Mouse (Mus musculus) T-helper 2 cell (primary cell): ENCODE results near the gene Atp2b1.
"Not testable (repeated sequence)": the region's sequence is repeated elsewhere in the genome, so short reads cannot be mapped to it uniquely, and the experiment has no call there.

Source experiments
- in situ Hi-C: fragments of 300-600 bp; cut with MboI, MseI; formaldehyde crosslinking; loops from one replicate; pipeline ENCODE4 v1.15.1; 2025; ENCODE audit warnings: high pct_unique_total_duplicates

Atp2b1 gene

GRCm38 (mm10) chr10:98962092-98962491 lies 47.9 kb downstream of the Atp2b1 start:
- in situ Hi-C loops = no loop called here

- in situ Hi-C loops = no loop called here
Observed at GRCm38 (mm10) chr10:98966407-98967215, 52.4 kb downstream of the Atp2b1 start.

DNA sequence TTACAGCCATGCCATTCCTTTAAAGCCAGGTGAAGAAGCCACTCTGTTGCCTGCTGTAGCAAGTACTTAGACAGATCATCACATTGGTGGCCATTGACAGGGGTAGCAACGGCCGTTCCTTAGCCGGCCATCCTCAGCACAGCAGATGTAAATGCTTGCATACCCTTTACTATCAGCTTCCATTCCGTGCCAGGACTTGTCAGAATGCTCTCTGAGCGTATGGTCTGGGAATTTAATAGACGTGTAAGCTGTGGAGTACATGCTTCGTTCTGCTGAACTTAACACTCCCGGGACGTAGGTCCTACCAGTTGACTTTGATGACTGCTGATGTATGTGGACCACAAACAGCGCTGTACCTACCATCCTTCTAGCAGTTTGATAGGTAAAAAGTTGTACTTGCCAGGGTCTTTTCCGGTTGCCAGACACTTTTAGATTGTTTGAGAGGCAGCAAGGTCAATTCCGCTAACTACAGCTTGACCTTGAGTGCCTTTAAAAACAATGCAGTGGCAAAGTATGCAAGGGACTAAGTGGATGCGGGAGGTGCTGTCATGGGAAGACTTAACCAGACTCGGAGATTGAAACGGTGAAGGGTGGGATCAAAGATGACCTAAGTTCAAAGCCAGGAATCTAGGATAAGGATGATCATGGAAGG lies 53.2 kb downstream of the Atp2b1 start:
- in situ Hi-C loops = no loop called here

DNA sequence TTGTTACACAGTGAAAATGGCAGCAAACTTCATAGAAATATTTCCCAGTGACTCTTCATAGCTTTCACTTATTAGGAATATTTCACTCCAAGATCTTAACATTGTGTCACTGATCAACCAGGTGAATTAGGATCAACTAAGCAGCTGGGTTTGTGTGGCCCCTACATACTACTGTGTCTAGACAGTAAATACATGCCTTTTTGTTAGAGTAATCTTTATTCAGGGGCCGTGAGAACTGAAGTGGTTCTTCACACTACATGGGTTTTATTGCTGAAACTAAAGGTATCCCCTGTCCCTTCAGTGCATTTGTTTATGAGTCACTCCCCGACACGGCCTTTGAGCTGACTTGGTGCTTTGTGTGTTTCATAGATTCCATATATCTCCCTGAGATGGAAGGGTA lies 56.7 kb downstream of the Atp2b1 start:
- in situ Hi-C loops = no loop called here

- in situ Hi-C loops = no loop called here
Observed at GRCm38 (mm10) chr10:98972359-98972758, 58.2 kb downstream of the Atp2b1 start.

GRCm38 (mm10) chr10:98972912-98973605 lies 58.9 kb downstream of the Atp2b1 start:
- in situ Hi-C loops = no loop called here

DNA sequence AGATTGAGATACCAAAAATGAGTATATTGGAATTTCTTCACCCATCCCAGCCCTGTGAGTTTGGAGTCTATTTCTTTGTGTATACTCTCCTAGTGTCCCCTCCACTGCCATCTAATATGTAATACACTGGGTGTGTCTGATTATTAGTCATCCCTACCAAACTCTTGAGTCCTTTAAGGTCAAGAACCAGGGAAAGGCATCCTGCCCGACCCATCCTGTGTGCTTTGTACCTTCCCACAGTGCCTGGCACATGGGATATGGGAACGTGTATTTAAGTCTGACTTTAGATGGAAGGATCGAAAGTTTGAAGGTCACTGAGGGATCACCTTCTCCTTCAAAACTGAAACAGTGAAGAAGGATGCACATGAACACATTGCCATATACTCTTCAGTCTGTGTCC lies 60.4 kb downstream of the Atp2b1 start:
- in situ Hi-C loops = no loop called here

GRCm38 (mm10) chr10:98975611-98976010 lies 61.4 kb downstream of the Atp2b1 start:
- in situ Hi-C loops = no loop called here

DNA sequence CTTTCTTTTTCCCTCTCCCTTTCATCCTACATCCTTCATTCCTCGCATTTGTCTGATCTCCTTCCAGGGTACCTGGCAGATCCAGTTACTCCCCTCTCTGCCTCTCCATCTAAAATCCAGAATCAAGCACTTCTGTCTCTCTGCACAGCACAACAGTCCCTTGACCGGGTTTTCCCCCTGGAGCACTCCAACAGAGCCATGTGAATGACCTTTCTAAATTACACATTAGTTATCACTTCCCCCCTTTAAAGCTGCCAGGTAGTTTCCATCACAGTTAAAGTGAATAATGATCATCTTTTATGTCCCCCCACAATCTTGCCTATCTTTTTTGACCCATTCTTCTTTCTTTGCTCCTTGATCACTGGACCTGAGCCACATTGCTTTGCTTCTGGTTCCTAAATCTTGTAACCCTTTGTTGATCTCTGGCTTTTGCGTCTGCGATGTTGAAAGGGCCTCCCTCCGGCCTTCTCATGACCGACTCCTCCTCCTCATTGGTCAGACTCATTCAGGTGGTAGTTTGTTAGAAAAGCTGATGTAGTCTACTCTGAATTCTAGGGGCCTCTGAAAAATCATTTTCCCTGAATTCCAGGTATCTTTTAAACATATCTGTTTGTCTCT lies 62.8 kb downstream of the Atp2b1 start:
- in situ Hi-C loops = no loop called here

GRCm38 (mm10) chr10:98978766-98979165 lies 64.6 kb downstream of the Atp2b1 start:
- in situ Hi-C loops = no loop called here

GRCm38 (mm10) chr10:98979296-98979695 lies 65.1 kb downstream of the Atp2b1 start:
- in situ Hi-C loops = no loop called here

- in situ Hi-C loops = no loop called here
Observed at GRCm38 (mm10) chr10:98979951-98980350, 65.7 kb downstream of the Atp2b1 start.

DNA sequence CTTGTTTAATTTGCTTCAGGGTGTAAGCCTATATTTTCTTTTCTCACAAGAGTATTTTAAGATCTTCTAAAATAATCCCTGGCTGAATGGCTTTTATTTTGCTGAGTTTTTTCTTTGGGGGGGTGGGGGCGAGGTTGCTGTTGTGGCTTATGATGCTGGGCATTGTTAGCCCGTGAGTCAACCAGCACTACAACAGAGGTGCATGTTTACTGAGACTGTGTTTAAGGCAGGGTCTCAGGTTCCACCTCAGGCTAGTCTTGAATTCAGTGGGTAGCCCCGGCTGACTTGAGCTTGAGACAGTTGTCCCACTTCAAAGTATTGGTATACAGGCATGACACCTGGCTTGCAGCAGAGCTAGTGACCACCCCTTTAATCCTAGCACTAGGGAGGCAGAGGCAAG lies 77.8 kb downstream of the Atp2b1 start:
- in situ Hi-C loops = no loop called here

DNA sequence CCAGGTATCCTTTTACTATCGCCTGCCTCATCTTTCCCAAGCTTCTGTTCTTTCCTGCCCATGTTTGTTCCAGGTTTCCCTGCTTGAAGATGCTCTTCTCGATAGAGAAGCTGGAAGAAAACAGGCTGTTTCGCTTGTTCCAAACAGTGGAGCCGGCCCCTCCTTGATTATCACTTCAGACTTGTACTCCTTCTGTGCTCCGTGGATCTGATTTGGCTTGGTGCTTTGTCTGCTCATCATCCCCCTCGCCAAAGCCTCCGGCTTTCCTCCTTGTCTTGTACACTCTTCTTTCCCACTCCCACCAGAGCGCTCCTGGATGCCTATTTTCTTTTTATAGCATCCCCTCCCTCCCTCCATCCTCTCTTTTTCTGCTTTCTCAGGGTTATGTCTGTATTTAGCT lies 79.0 kb downstream of the Atp2b1 start:
- in situ Hi-C loops = no loop called here

DNA sequence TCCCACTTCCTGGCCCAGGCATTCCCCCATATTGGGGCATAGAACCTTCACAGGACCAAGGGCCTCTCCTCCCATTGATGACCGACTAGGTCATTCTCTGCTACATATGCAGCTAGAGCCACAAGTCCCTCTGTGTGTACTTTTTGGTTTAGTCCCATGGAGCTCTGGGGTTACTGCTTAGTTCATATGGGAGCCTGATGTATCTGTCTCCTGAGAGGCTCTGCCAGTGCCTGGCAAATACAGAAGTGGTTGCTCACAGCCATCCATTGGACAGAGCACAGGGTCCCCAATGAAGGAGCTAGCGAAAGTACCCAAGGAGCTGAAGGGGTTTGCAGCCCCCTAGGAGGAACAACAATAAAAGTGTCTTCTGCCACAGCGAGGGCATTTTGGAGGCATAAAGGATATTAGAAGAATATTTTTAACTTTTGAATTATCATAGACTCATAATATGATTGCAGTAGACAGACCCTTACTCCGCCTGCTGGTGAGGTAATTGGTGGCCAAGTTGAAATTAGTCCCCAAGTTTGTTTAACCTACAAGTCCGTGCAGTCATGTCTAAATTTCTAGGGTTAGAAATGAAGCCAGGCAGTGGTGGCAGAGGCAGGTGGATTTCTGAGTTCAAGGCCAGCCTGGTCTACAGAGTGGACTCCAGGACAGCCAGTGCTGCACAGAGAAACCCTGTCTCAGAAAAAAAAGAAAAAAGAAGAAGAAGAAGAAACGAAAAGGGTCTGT lies 81.0 kb downstream of the Atp2b1 start:
- in situ Hi-C loops = not testable (repeated sequence)

GRCm38 (mm10) chr10:99004866-99005265 lies 90.7 kb downstream of the Atp2b1 start:
- in situ Hi-C loops = no loop called here

DNA sequence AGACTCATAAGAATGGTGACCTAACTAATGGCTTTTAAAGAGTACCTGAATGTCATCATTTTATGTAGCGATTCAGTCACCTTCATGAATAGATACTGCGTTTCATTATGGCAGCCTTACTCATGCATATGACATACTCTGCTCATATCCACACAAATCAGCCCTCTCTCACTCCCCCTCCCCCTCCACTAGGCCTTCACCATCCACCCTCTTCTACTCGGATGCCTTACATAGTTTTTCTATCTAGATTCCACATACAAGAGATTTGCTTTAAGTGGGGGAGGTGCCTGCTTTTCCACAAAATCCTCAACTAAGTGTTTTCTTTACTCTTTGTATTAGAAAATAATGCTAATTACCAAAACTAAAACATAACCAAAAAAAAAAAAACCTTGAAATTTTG lies 96.9 kb downstream of the Atp2b1 start:
- in situ Hi-C loops = no loop called here

DNA sequence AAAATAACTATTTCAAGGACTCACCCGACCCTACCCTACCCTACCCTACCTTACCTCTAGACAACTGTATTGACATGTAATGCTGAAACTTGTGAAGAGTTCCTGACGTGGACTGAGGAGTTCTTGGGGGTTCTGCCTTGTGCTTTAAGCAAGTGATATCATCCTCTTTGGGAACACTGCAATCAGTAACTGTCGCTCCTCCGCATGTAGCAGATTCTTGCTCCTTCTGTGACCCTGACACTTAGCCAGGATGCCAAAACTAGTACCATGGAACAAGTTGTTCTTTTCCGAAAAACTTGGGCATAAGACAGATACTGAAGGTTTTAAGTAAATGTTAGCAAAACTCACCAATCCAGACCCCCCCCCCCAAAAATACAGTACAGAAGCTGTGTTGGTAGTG lies 97.9 kb downstream of the Atp2b1 start:
- in situ Hi-C loops = no loop called here

- in situ Hi-C loops = no loop called here
Observed at GRCm38 (mm10) chr10:99014737-99015136, 100.5 kb downstream of the Atp2b1 start.

GRCm38 (mm10) chr10:99016996-99017395 lies 102.8 kb downstream of the Atp2b1 start:
- in situ Hi-C loops = no loop called here

DNA sequence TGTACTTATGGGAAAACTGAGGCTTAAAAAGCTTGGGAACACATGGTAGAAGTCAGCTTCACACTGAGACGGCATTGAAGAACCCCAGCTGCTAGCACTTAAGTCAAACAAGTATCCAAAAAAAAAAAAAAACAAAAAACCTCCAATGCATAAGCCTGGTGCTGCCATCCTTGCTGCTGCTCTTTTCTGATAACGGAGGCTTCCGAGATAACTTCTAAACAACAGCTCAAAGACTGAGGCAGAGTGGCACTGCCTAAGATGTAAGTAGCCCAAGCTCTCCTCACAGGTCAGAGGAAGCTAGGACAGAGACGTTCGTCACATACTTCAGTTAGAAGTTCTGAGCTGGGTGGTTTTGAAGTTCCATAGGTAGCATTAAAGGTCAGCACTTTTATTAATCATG lies 113.3 kb downstream of the Atp2b1 start:
- in situ Hi-C loops = no loop called here

- in situ Hi-C loops = no loop called here
Observed at GRCm38 (mm10) chr10:99029844-99030243, 115.6 kb downstream of the Atp2b1 start.
